Mouse (Mus musculus): ENCODE results near the gene Plpp1.

DNA sequence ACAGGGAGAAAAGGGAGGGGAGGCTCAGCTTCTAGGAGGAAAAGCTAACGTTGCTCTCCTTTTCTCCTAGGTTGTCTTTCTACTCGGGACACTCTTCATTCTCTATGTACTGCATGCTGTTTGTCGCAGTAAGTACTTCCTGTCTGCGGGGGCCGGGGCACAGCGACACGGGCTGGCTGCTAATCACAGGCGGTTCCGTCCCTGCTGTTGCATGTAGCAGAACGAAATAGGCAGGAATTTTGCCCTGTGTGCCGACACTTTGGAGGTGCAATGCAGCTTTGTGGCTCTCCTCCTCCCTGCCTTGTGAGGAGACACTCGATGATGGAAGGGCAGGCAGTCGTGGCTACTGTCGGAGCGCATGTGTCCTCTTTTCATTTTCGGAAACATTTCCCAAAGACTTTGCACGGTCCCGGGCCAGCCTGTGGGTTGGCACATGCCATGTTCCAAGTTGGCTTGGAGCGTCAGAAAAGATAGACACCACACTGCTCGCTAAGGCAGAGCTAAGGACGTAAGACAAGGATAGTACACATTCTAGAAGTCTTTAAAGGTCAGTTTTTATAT is 59.1 kb downstream of the Plpp1 start:
- TF ChIP-seq ZNF384 (IDR thresholded peaks at IDR 0.05; ENCODE audit: low read depth, low read length) (no peak), MAFK (IDR thresholded peaks at IDR 0.05; ENCODE audit: insufficient read depth, low read depth, low read length) (no peak)

All from ES-E14 (cell line).